Mouse (Mus musculus): Measurements from ENCODE around the gene Olfr354. TPM values are rescaled to one million over a fixed set of nuclear protein-coding genes. Genes with fewer than 3 reads are reported as not detected.

Olfr354 gene
- not detected for polyA plus RNA-seq (2014; fragmentation: Illumina TruSeq; extraction: RNeasy Lipid Tissue Mini Kit (QIAGEN cat#74804); ENCODE audit: low read depth, low replicate concordance)

GRCm38 (mm10) chr2:36905380-36905779 is at the start of gene Olfr354:
Olfr354 (plus strand) TSS chr2:36905680.

GRCm38 (mm10) chr2:36862560-36862959 is 42.9 kb upstream of the Olfr354 start, which contains the start of gene Olfr351:
Olfr351 (minus strand) TSS chr2:36862660.

GRCm38 (mm10) chr2:36868160-36868559 is 37.3 kb upstream of the Olfr354 start, which contains the start of gene Olfr352:
Olfr352 (plus strand) TSS chr2:36868460.

GRCm38 (mm10) chr2:36892836-36893235 is 12.6 kb upstream of the Olfr354 start, which contains the start of gene Olfr353:
Olfr353 (minus strand) TSS chr2:36892936.

GRCm38 (mm10) chr2:36928797-36929196 is 23.3 kb downstream of the Olfr354 start, which contains the start of gene Olfr355:
Olfr355 (minus strand) TSS chr2:36928897.

GRCm38 (mm10) chr2:36936821-36937220 is 31.3 kb downstream of the Olfr354 start, which contains the start of gene Olfr356:
Olfr356 (plus strand) TSS chr2:36937121.

Other genes with a start within 250 kb of the Olfr354 start
- not detected for gene Olfr346, start 219.9 kb upstream of the Olfr354 start, polyA plus RNA-seq (2014; fragmentation: Illumina TruSeq; extraction: RNeasy Lipid Tissue Mini Kit (QIAGEN cat#74804); ENCODE audit: low read depth, low replicate concordance)
- not detected for gene Olfr347, start 173.8 kb upstream of the Olfr354 start, polyA plus RNA-seq (2014; fragmentation: Illumina TruSeq; extraction: RNeasy Lipid Tissue Mini Kit (QIAGEN cat#74804); ENCODE audit: low read depth, low replicate concordance)
- not detected for gene Olfr348, start 121.4 kb upstream of the Olfr354 start, polyA plus RNA-seq (2014; fragmentation: Illumina TruSeq; extraction: RNeasy Lipid Tissue Mini Kit (QIAGEN cat#74804); ENCODE audit: low read depth, low replicate concordance)
- not detected for gene Olfr50, start 115.1 kb upstream of the Olfr354 start, polyA plus RNA-seq (2014; fragmentation: Illumina TruSeq; extraction: RNeasy Lipid Tissue Mini Kit (QIAGEN cat#74804); ENCODE audit: low read depth, low replicate concordance)
- gene Olfr3, start 88.6 kb upstream of the Olfr354 start, polyA plus RNA-seq (2014; fragmentation: Illumina TruSeq; extraction: RNeasy Lipid Tissue Mini Kit (QIAGEN cat#74804); ENCODE audit: low read depth, low replicate concordance): not detected
- gene Olfr350, start 59.4 kb upstream of the Olfr354 start, polyA plus RNA-seq (2014; fragmentation: Illumina TruSeq; extraction: RNeasy Lipid Tissue Mini Kit (QIAGEN cat#74804); ENCODE audit: low read depth, low replicate concordance): not detected
- gene Olfr351, start 43.0 kb upstream of the Olfr354 start, polyA plus RNA-seq (2014; fragmentation: Illumina TruSeq; extraction: RNeasy Lipid Tissue Mini Kit (QIAGEN cat#74804); ENCODE audit: low read depth, low replicate concordance): not detected
- not detected for gene Olfr352, start 37.2 kb upstream of the Olfr354 start, polyA plus RNA-seq (2014; fragmentation: Illumina TruSeq; extraction: RNeasy Lipid Tissue Mini Kit (QIAGEN cat#74804); ENCODE audit: low read depth, low replicate concordance)
- gene Olfr353, start 12.7 kb upstream of the Olfr354 start, polyA plus RNA-seq (2014; fragmentation: Illumina TruSeq; extraction: RNeasy Lipid Tissue Mini Kit (QIAGEN cat#74804); ENCODE audit: low read depth, low replicate concordance): not detected
- not detected for gene Olfr355, start 23.2 kb downstream of the Olfr354 start, polyA plus RNA-seq (2014; fragmentation: Illumina TruSeq; extraction: RNeasy Lipid Tissue Mini Kit (QIAGEN cat#74804); ENCODE audit: low read depth, low replicate concordance)
- not detected for gene Olfr356, start 31.4 kb downstream of the Olfr354 start, polyA plus RNA-seq (2014; fragmentation: Illumina TruSeq; extraction: RNeasy Lipid Tissue Mini Kit (QIAGEN cat#74804); ENCODE audit: low read depth, low replicate concordance)
- not detected for gene Olfr357, start 88.1 kb downstream of the Olfr354 start, polyA plus RNA-seq (2014; fragmentation: Illumina TruSeq; extraction: RNeasy Lipid Tissue Mini Kit (QIAGEN cat#74804); ENCODE audit: low read depth, low replicate concordance)
- not detected for gene Olfr358, start 103.7 kb downstream of the Olfr354 start, polyA plus RNA-seq (2014; fragmentation: Illumina TruSeq; extraction: RNeasy Lipid Tissue Mini Kit (QIAGEN cat#74804); ENCODE audit: low read depth, low replicate concordance)
- gene Olfr360, start 160.1 kb downstream of the Olfr354 start, polyA plus RNA-seq (2014; fragmentation: Illumina TruSeq; extraction: RNeasy Lipid Tissue Mini Kit (QIAGEN cat#74804); ENCODE audit: low read depth, low replicate concordance): not detected
- gene Olfr361, start 183.6 kb downstream of the Olfr354 start, polyA plus RNA-seq (2014; fragmentation: Illumina TruSeq; extraction: RNeasy Lipid Tissue Mini Kit (QIAGEN cat#74804); ENCODE audit: low read depth, low replicate concordance): not detected
- gene Olfr362, start 212.2 kb downstream of the Olfr354 start, polyA plus RNA-seq (2014; fragmentation: Illumina TruSeq; extraction: RNeasy Lipid Tissue Mini Kit (QIAGEN cat#74804); ENCODE audit: low read depth, low replicate concordance): not detected
- not detected for gene Olfr364-ps1, start 233.6 kb downstream of the Olfr354 start, polyA plus RNA-seq (2014; fragmentation: Illumina TruSeq; extraction: RNeasy Lipid Tissue Mini Kit (QIAGEN cat#74804); ENCODE audit: low read depth, low replicate concordance)

All from kidney, adult 10 weeks (tissue).